Mouse (Mus musculus) 3T3-L1 (cell line): Measurements from ENCODE around the gene Pigr.

ENCODE experiments used
- DNase-seq: peaks from one replicate; pipeline ENCODE4 v3.0.0-alpha.2; 2015; ENCODE audit warnings: low read depth, low spot score

The Pigr gene

GRCm38 (mm10) chr1:130826448-130826847 is at the start of gene Pigr:
Gene Pigr, plus strand, starts transcription at chr1:130826684.
- DNase-seq, result no peak

DNA sequence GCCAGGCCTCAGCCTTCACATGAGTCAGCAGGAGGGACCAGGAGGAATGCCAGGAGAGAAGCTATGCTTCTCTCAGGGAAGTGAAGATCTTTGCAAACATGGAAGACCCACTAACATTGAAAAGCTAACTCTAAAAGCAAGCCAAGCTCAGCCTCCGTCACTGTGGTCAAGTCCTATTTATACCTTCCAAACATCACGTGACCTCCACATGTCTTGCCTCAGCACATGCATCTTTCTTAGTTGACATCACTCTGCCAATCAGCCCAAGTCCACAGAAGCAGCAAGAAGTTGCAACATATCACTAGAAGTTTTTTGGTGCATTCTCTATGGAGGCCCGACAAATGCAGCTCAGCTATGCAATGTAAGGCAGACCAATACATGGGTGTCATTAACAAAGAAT is 46.6 kb upstream of the Pigr start:
- DNase-seq, result peak; percentile 25

GRCm38 (mm10) chr1:130784054-130784453 is 42.4 kb upstream of the Pigr start:
- peak; percentile 26 for DNase-seq

DNA sequence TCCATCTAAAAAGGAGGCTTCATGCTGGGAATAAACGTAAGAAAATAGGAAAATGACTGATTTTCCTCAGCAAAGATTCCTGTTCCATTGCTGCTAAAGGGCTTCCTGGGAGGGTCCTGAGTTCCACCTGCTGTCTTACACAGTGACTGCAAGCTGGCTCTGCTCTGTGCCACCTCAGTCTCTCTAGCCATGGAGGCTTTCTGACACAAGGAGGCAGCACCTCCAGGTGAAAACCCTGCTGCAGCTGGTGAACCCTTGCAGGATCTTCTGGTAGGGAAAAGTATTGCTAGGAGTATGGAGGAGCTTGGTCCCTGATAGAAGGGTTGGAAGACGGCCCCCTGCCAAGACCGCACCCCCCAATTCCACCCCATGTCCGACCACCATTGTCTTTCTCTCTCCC is 39.5 kb upstream of the Pigr start:
- no peak for DNase-seq

- DNase-seq, result peak; percentile 10
Measured at GRCm38 (mm10) chr1:130789512-130790451, 36.7 kb upstream of the Pigr start.

GRCm38 (mm10) chr1:130795331-130795730 is 31.2 kb upstream of the Pigr start:
- no peak for DNase-seq

DNA sequence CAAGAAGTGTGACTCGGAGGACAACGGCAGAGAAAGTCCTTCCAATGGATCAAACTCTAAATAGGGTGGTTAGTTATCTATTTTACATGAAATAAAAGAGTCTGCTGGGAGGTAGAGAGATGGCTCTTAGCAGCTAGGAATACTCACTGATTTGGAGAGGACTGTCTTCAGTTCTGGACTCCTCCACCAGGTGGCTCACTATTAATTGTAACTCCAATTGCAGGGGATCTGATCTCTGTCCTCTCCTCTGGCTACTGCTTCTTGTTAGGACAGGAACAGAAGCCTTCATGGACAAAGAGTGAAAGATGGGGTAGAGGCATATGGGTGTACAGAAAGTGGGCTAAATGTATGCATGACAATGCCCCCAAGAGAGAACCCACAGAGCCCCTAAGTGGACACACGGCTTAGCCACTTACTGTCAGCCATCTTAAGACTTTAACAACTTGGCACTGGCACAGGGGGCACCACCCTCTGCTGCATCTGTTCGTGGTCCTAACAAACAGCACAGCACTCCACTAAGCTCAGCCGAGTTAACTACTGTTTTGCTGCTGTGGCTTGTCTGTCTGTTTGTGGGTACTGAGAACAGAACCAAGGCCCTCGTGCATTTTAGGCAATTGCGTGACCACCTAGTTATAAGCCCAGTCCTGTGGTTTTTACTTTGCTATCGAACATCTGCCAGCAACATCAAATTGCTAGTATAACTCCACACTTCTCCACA is 29.4 kb upstream of the Pigr start:
- DNase-seq, result peak; percentile 68

- no peak for DNase-seq
Measured at GRCm38 (mm10) chr1:130798037-130798436, 28.4 kb upstream of the Pigr start.

DNA sequence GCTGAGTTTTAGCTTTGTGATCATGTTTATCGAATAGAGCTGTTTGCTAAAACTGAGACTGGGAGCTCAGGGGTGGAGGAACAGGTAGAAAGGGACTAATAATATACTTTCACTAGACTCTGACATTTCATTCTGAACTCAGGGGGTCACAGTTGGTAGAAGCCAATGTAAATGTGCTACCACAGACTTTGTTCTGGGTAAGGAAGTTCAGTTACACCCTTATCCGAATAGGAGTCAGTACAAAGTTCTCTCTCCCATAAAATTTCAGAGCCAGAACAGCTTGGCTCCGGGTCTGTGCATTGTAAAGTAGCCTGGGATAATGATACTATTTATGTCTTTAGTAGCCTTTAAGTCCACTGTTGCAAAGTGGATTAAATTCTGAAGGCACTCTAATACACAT is 27.9 kb upstream of the Pigr start:
- no peak for DNase-seq

- DNase-seq, result no peak
Measured at GRCm38 (mm10) chr1:130799399-130799798, 27.1 kb upstream of the Pigr start.

DNA sequence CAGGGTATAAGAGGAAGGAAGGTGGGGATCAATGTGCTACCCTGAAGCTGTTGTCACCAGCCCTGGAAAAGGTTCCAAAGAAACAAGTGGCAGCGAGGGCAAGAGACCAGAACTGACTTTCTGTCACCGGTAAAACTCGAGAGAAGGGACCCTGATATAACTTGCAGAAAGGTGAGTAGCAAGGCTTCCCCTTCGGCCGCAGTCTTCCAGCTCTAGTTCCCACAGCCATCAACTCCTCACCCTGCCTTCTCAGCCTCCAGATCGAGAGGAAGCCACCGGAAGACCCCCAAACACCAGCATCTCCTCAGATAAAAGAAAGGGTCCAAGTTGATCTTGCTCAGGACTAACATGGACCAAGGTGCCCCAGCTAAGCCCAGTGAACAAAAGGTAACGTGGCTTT is 25.9 kb upstream of the Pigr start, which contains the start of gene Fcamr:
Gene Fcamr (plus strand): TSS at position 301 of the 400 bp plus-strand sequence.
- DNase-seq, result no peak

- DNase-seq, result no peak
Measured at GRCm38 (mm10) chr1:130801511-130801910, 25.0 kb upstream of the Pigr start.

DNA sequence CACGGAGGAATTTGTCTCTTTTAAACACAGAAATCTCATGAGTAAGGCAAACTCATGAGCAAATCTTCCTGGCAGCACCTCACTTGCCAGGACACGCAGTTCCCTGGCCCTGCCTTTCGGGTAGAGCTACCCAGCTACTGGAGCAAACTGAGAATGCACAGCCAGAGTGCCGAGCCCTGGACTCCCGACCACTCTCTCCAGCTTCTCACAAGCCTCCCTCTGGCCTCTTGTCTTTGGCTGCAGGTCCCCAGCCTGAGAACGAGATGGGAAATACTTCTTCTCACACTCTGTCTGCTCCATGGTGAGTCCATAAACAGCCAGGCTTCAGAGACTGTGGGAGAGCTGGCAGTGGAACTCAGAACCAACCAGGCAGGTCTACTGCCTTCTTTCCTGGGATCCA is 23.5 kb upstream of the Pigr start:
- no peak for DNase-seq

DNA sequence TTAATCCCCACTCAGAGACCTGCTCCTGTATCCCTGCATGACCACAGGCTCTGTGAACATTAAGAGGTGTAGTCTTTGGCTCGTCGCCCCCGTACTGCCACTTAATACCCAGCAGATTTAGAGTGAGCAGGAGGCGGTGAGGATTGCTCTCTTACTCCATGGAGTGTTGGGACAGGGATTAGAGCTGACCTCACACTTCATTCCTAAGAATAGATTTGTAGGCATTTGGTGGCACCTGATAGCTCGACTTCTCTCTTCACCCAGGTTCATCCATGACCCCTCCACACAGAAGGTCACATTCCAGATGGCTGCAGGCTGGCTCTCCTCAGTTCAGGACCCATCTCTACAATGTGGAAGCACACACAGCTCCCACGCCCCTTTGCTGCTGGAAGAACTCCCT is 22.2 kb upstream of the Pigr start:
- no peak for DNase-seq

- DNase-seq, result no peak
Measured at GRCm38 (mm10) chr1:130810906-130811305, 15.6 kb upstream of the Pigr start.

- DNase-seq, result no peak
Measured at GRCm38 (mm10) chr1:130811316-130811715, 15.2 kb upstream of the Pigr start.

GRCm38 (mm10) chr1:130819737-130820136 is 6.7 kb upstream of the Pigr start:
- no peak for DNase-seq

DNA sequence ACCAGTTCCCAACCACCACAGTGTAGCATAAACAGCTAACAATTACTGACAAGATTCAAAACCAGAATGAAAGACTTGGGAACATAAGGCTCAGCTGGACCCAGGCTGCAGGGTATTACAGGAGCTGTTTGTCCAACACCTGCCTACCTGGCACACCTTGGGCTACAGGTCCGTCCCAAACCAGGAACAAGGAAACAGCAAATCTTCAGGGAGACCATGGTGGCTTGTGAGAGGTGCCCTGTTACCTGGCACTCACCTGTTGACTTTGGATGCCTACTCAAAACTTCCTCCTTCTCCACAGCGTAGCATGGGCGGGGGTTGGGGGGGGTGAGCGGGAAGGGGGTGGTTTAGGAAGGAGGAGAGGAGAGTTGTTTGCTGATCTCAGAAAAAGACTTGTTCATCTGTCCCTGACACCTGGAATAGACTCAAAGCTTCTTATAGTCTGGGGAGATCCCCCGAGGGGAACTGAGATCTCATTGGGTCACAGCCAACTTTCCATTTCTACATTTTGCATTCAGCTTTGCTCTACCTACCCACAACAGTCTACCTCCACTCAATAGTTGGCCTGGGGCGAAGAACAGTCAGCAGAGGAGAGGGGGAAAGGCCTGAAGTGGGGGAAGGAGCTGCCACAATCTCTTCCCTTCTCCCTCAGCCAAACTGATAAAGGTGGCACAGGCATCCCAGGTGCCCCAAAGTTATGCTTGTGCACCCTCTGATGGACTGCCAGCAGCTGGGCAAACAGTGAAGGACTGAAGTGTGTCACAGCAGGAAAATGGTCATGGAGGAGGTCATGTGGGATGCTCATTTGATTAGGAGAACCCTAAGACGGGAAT is 6.0 kb upstream of the Pigr start:
- DNase-seq, result no peak

- DNase-seq, result no peak
Measured at GRCm38 (mm10) chr1:130821149-130821471, 5.4 kb upstream of the Pigr start.

- no peak for DNase-seq
Measured at GRCm38 (mm10) chr1:130821911-130822625, 4.4 kb upstream of the Pigr start.

DNA sequence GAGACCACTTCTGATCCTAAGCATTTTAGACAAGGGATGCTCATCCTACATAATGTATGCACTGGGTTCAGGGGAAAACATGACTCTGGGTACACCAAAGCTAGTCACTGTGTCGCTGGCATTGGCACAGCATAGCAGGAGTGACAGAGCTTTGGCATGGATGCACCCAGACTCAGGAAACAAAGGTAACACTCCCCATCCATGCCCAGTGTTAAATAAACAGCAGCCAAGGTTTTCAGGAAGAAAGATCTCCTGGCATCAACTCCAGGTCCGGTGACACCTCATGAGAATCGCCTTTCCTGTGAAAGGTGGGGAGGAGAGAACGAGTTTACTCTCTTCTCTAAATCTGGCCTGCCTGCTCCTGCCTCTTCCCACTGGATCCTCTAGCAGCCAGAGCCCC is 2.2 kb downstream of the Pigr start:
- no peak for DNase-seq
